Mouse (Mus musculus) MEL (cell line): Measurements from ENCODE around the gene Nell1.

Experiments used
- POLR2A ChIP-seq, 2 experiments: IDR thresholded peaks; 2 replicates each; pipeline ENCODE4 v1.6.1; 2011 to 2012; ENCODE audit warnings: low read length in 2 of 2, mild to moderate bottlenecking in 2 of 2, control low read depth in 1 of 2, improper control_type of control experiment in 1 of 2, low read depth in 1 of 2, moderate library complexity in 1 of 2; ENCODE audit not compliant: control insufficient read depth in 1 of 2, insufficient read depth in 1 of 2, poor library complexity in 1 of 2
- TAL1 ChIP-seq: IDR thresholded peaks from 2 replicates; pipeline ENCODE4 v1.6.1; 2012; ENCODE audit warnings: mild to moderate bottlenecking, inconsistent platforms, low read length, moderate library complexity, mixed read lengths
- ZNF384 ChIP-seq: IDR thresholded peaks from 2 replicates; pipeline ENCODE4 v1.6.1; 2012; ENCODE audit warnings: low read depth, mild to moderate bottlenecking, inconsistent platforms, low read length, improper control_type of control experiment

- no peak for TF ChIP-seq ZNF384
- no peak for TF ChIP-seq TAL1
- TF ChIP-seq POLR2A (IDR thresholded peaks at IDR 0.05; ENCODE audit: control insufficient read depth in 1 of 2, insufficient read depth in 1 of 2, low read depth in 1 of 2, low read length in 2 of 2, poor library complexity in 1 of 2), result no peak
These were observed 542.0 kb downstream of the Nell1 start for GRCm38 (mm10) chr7:50516681-50517080.
